Mouse (Mus musculus) liver, embryonic 14.5 days (tissue): Measurements from ENCODE around the gene Npas3.

Experiments
- CTCF ChIP-seq: IDR thresholded peaks from 2 replicates; pipeline ENCODE4 v1.5.1; 2016; ENCODE audit warnings: antibody characterized with exemption, low read depth, control low read depth
- EP300 ChIP-seq: IDR thresholded peaks from 2 replicates; pipeline ENCODE4 v1.6.1; 2016; ENCODE audit warnings: antibody characterized with exemption, low read depth

DNA sequence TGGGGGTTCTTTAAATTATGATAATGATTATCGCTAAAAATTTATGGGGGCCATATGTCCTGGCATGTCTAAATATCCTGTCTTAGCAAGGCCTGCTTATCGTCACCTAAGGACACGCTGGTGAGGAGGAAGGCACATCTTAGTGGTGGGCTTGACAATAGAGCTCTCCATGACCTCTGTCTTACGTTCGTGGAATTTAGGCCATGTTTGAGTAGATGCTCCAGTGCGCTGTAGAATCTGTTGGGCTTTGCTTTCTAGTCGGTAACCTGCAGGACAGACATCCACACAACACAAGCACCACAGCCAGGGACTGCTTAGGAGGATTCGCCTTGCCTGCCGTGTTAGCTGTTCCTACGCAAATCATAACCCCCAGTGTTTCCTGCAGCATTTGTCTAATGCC lies 42.4 kb downstream of the Npas3 start:
- TF ChIP-seq CTCF = no peak
- no peak for TF ChIP-seq EP300
